Mouse (Mus musculus): Measurements from ENCODE around the gene Mansc1. TPM values are rescaled to one million over a fixed set of nuclear protein-coding genes. Genes with fewer than 3 reads are reported as not detected.

The Mansc1 gene
- total and polyA plus RNA-seq, 2 experiments from 2014 or later: 7.4 to 17.0 TPM

DNA sequence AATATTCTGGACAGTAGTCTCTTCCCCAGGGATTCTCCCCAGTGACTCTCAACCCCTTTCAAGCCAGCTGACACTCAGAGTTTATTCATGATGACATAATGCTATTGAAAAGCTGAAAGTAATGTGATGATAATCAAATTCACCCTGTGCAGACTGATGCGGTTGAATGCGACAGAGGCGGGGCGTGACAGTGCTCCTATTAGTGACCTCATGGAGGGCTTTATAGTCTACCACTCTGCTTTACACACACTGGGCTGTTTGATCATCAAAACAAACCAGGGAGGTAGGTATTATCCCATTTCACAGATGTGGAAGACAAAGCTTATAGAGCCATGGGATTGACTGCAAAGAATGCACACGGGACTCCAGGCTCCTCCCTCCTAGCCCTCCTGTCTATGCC, 50.2 kb downstream of the Mansc1 start:
- no peaks in the 10 kb centered on the region for H3K4me1 ChIP-seq (ENCODE audit: control insufficient read depth, insufficient read depth)
- H3K27me3 ChIP-seq (ENCODE audit: control insufficient read depth, insufficient read depth, low read length): no peaks in the 10 kb centered on the region; the same call in 1 of the 2 replicates
- ATAC-seq (ENCODE audit: insufficient read depth, low read depth): no peak
- TF ChIP-seq EP300 (IDR thresholded peaks at IDR 0.05; ENCODE audit: low read depth) (no peak), CTCF (IDR thresholded peaks at IDR 0.05; ENCODE audit: low read depth) (no peak)
- no peaks in the 10 kb centered on the region for H3K36me3 ChIP-seq (replicated peaks; ENCODE audit: control insufficient read depth, insufficient read depth, low read length)
- no peak overlapping the region for H3K9ac ChIP-seq (replicated peaks; ENCODE audit: low read depth, low read length)
- H3K4me2 ChIP-seq (ENCODE audit: low read depth, low read length): no peak overlapping the region
- DNase-seq (ENCODE audit: low spot score): no peak
- H3K27ac ChIP-seq (ENCODE audit: low read depth): no peak overlapping the region
- H3K4me3 ChIP-seq (ENCODE audit: low read depth, low read length): no peak overlapping the region
- H3K9me3 ChIP-seq (replicated peaks; ENCODE audit: control insufficient read depth, low read length): no peaks in the 10 kb centered on the region; the same call in 1 of the 2 replicates
- WGBS: 70% methylated on average over 5 of the region's 5 CpGs

DNA sequence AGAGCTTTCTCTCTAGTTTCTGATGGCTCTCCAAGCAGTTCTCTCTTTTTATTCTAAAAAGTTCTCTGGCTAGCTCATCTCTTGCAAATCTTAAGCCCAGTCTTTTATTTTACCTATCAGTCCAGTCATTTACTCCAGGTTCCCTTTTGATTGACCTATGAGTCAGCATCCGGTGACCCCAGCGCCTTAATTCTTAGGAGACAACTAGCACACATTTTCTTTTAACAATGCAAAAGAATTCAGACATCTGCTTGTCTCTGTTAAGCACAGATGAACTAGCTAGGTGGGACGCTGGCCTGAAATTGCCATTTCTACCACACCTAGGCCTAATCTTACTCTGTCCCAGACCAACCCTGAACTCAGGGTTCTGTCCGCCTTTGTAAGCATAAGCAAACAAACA, 52.8 kb downstream of the Mansc1 start:
- 86% methylated on average over 4 of the region's 4 CpGs for WGBS
- no peak overlapping the region for H3K4me2 ChIP-seq (ENCODE audit: low read depth, low read length)
- H3K9me3 ChIP-seq (replicated peaks; ENCODE audit: control insufficient read depth, low read length): no peaks in the 10 kb centered on the region; the same call in 1 of the 2 replicates
- no peaks in the 10 kb centered on the region for H3K36me3 ChIP-seq (replicated peaks; ENCODE audit: control insufficient read depth, insufficient read depth, low read length)
- H3K27me3 ChIP-seq (ENCODE audit: control insufficient read depth, insufficient read depth, low read length): no peaks in the 10 kb centered on the region; the same call in 1 of the 2 replicates
- peaks cover 14% of the 10 kb centered on the region for H3K4me1 ChIP-seq (ENCODE audit: control insufficient read depth, insufficient read depth)
- H3K9ac ChIP-seq (replicated peaks; ENCODE audit: low read depth, low read length): no peak overlapping the region
- no peak overlapping the region for H3K27ac ChIP-seq (ENCODE audit: low read depth)
- no peak for DNase-seq (ENCODE audit: low spot score)
- H3K4me3 ChIP-seq (ENCODE audit: low read depth, low read length): no peak overlapping the region
- TF ChIP-seq CTCF (IDR thresholded peaks at IDR 0.05; ENCODE audit: low read depth) (no peak), EP300 (IDR thresholded peaks at IDR 0.05; ENCODE audit: low read depth) (no peak)
- ATAC-seq (ENCODE audit: insufficient read depth, low read depth): no peak

DNA sequence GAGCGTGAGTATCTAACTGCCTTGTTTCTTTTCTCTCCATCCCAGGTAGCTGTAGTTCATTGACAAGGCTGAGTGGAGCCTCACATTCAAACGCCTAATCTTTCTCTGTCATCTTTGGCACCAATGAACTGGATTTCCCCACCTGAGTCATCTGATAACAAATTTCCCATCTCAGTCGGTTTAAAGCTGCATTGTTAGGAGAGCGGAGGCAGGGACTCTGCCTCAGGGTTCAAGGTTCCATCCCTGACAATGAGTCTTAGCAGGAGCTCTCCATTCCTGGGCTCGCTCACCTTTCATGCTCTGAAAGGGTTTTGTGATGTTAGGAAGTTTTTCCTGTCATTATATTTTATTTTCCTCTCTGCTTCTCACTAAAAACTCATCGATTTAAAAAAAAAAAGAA, 54.2 kb downstream of the Mansc1 start:
- Histone ChIP-seq H3K27me3 (ENCODE audit: control insufficient read depth, insufficient read depth, low read length) (no peaks in the 10 kb centered on the region; the same call in 1 of the 2 replicates), H3K4me1 (ENCODE audit: control insufficient read depth, insufficient read depth) (peaks cover 24% of the 10 kb centered on the region), H3K27ac (ENCODE audit: low read depth) (no peak overlapping the region), H3K4me2 (ENCODE audit: low read depth, low read length) (no peak overlapping the region), H3K36me3 (replicated peaks; ENCODE audit: control insufficient read depth, insufficient read depth, low read length) (no peaks in the 10 kb centered on the region), H3K4me3 (ENCODE audit: low read depth, low read length) (no peak overlapping the region), H3K9ac (replicated peaks; ENCODE audit: low read depth, low read length) (no peak overlapping the region), H3K9me3 (replicated peaks; ENCODE audit: control insufficient read depth, low read length) (no peaks in the 10 kb centered on the region; the same call in 1 of the 2 replicates)
- ATAC-seq (ENCODE audit: insufficient read depth, low read depth): no peak
- 63% methylated on average over 6 of the region's 6 CpGs for WGBS
- DNase-seq (ENCODE audit: low spot score): no peak
- TF ChIP-seq CTCF (IDR thresholded peaks at IDR 0.05; ENCODE audit: low read depth) (no peak), EP300 (IDR thresholded peaks at IDR 0.05; ENCODE audit: low read depth) (no peak)

DNA sequence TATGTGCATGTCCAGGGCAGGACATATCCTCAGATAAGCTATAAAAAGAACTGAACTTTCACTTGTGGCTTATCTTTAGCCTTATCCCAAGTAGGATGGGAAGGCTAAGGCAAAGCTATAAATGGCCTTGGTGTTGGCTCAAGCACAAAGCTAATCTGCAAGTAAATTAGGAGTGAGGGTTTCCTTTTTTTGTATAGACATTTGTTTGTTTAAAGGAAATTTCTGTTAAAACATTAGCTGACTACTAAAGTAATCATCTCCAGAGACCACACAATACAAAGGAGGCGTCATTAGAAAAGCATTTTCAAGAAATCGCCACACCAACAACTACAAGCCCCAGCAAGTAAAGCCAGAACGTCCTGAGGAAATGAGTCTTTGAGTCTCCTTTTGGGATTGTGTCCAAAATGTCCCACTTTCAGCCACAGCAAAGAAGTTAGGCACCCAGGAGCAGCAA, 57.0 kb downstream of the Mansc1 start:
- H3K27ac ChIP-seq (ENCODE audit: low read depth): no peak overlapping the region
- peaks cover 24% of the 10 kb centered on the region for H3K4me1 ChIP-seq (ENCODE audit: control insufficient read depth, insufficient read depth)
- H3K9ac ChIP-seq (replicated peaks; ENCODE audit: low read depth, low read length): no peak overlapping the region
- H3K4me2 ChIP-seq (ENCODE audit: low read depth, low read length): no peak overlapping the region
- TF ChIP-seq CTCF (IDR thresholded peaks at IDR 0.05; ENCODE audit: low read depth) (no peak), EP300 (IDR thresholded peaks at IDR 0.05; ENCODE audit: low read depth) (no peak)
- no peak overlapping the region for H3K4me3 ChIP-seq (ENCODE audit: low read depth, low read length)
- ATAC-seq (ENCODE audit: insufficient read depth, low read depth) (peak; percentile 19; the same call in 1 of the 2 replicates), DNase-seq (ENCODE audit: low spot score) (peak; percentile 45)
- H3K36me3 ChIP-seq (replicated peaks; ENCODE audit: control insufficient read depth, insufficient read depth, low read length): no peaks in the 10 kb centered on the region
- H3K27me3 ChIP-seq (ENCODE audit: control insufficient read depth, insufficient read depth, low read length): no peaks in the 10 kb centered on the region
- WGBS: 37% methylated on average over 3 of the region's 3 CpGs
- H3K9me3 ChIP-seq (replicated peaks; ENCODE audit: control insufficient read depth, low read length): no peaks in the 10 kb centered on the region; the same call in 1 of the 2 replicates

DNA sequence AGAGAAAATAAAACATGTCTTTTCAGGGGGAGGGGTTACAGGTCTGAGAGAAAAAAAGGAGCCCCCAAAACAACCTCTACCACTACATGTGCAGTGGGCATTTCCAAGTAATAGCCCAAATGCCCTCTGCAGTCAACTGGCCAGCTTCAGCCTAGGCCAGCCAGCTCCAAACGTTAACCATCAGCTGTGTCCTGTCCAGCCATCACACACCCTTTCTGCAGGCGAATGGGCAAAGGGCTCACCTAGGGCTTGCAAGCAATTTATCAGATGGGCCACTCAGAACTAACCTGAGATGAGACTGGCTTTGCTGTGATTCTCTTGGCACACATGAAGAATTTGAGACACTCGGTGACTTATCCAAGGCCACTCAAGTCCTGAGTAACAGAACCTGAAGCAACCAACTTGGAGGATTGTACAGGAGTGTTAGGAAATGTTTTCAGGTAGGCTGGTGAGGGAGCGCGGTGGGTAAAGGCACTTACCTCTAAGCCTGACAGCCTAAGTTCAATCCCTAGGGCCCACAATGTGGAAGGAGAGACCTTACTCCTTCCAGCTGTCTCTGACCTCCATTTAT, 64.2 kb downstream of the Mansc1 start:
- Histone ChIP-seq H3K36me3 (replicated peaks; ENCODE audit: control insufficient read depth, insufficient read depth, low read length) (no peaks in the 10 kb centered on the region), H3K4me2 (ENCODE audit: low read depth, low read length) (no peak overlapping the region), H3K27ac (ENCODE audit: low read depth) (no peak overlapping the region), H3K9me3 (replicated peaks; ENCODE audit: control insufficient read depth, low read length) (no peaks in the 10 kb centered on the region), H3K27me3 (ENCODE audit: control insufficient read depth, insufficient read depth, low read length) (no peaks in the 10 kb centered on the region), H3K9ac (replicated peaks; ENCODE audit: low read depth, low read length) (no peak overlapping the region), H3K4me1 (ENCODE audit: control insufficient read depth, insufficient read depth) (peaks cover 10% of the 10 kb centered on the region; the same call in 1 of the 2 replicates), H3K4me3 (ENCODE audit: low read depth, low read length) (no peak overlapping the region)
- TF ChIP-seq CTCF (IDR thresholded peaks at IDR 0.05; ENCODE audit: low read depth) (no peak), EP300 (IDR thresholded peaks at IDR 0.05; ENCODE audit: low read depth) (no peak)
- DNase-seq (ENCODE audit: low spot score): no peak
- ATAC-seq (ENCODE audit: insufficient read depth, low read depth): no peak
- WGBS: 78% methylated on average over 5 of the region's 5 CpGs

Data from heart, postnatal 0 days (tissue).